Mouse (Mus musculus) E14TG2a.4 (cell line): ENCODE measurements around the gene Hoxc5.

Experiments used
- H3K27me3 ChIP-seq: 2 replicates; pipeline ENCODE4 v1.6.1; 2014; ENCODE audit warnings: low read length, control low read depth; ENCODE audit not compliant: insufficient read depth
- H3K36me3 ChIP-seq: 2 replicates; pipeline ENCODE4 v1.6.1; 2014; ENCODE audit warnings: low read length, control low read depth; ENCODE audit not compliant: insufficient read depth
- H3K4me1 ChIP-seq: replicated peaks from 2 replicates; pipeline ENCODE4 v1.6.1; 2014; ENCODE audit warnings: low read depth, low read length, control low read depth
- H3K4me3 ChIP-seq: replicated peaks from 2 replicates; pipeline ENCODE4 v1.5.1; 2014; ENCODE audit warnings: mild to moderate bottlenecking, low read length
- H3K9me3 ChIP-seq: 2 replicates; pipeline ENCODE4 v1.6.1; 2014; ENCODE audit warnings: low read length, control low read depth
- CTCF ChIP-seq: conservative IDR thresholded peaks from 2 replicates; pipeline ENCODE4 v1.5.1; 2014; ENCODE audit warnings: low read length
- NANOG ChIP-seq: IDR thresholded peaks from 2 replicates; pipeline ENCODE4 v1.6.1; 2014; ENCODE audit warnings: borderline replicate concordance, low read length, mixed read lengths
- POU5F1 ChIP-seq: IDR thresholded peaks from 2 replicates; pipeline ENCODE4 v1.6.1; 2014; ENCODE audit warnings: low read length, borderline replicate concordance

Gene Hoxc5

GRCm38 (mm10) chr15:103014166-103015008 lies 47.1 kb downstream of the Hoxc5 start:
- H3K36me3 ChIP-seq: no peaks in the 10 kb centered on the region
- no peaks in the 10 kb centered on the region for H3K9me3 ChIP-seq
- H3K27me3 ChIP-seq: peaks cover 99% of the 10 kb centered on the region
- peaks cover 49% of the 10 kb centered on the region for H3K4me1 ChIP-seq
- no peak for TF ChIP-seq NANOG
- TF ChIP-seq CTCF: no peak
- no peak for TF ChIP-seq POU5F1
- H3K4me3 ChIP-seq: peak overlapping the region; percentile 70

- Histone ChIP-seq H3K4me1 (peaks cover 42% of the 10 kb centered on the region), H3K36me3 (no peaks in the 10 kb centered on the region), H3K27me3 (peaks cover 99% of the 10 kb centered on the region), H3K9me3 (no peaks in the 10 kb centered on the region), H3K4me3 (peak overlapping the region; percentile 46)
- TF ChIP-seq CTCF (no peak), NANOG (no peak), POU5F1 (no peak)
Measured at GRCm38 (mm10) chr15:103015009-103015399, 47.8 kb downstream of the Hoxc5 start.

- peaks cover 99% of the 10 kb centered on the region for H3K27me3 ChIP-seq
- H3K9me3 ChIP-seq: no peaks in the 10 kb centered on the region
- peak overlapping the region; percentile 46 for H3K4me3 ChIP-seq
- H3K36me3 ChIP-seq: no peaks in the 10 kb centered on the region
- H3K4me1 ChIP-seq: peaks cover 37% of the 10 kb centered on the region
- peak; percentile 84; the same call in 1 of the 2 replicates for TF ChIP-seq POU5F1
- TF ChIP-seq CTCF: no peak
Measured at GRCm38 (mm10) chr15:103015406-103016166, 48.3 kb downstream of the Hoxc5 start.

GRCm38 (mm10) chr15:103018636-103019035 lies 51.4 kb downstream of the Hoxc5 start, which contains the start of gene Hoxc4:
Gene Hoxc4 (plus strand): TSS chr15:103018934.
- Histone ChIP-seq H3K27me3 (peaks cover 98% of the 10 kb centered on the region), H3K9me3 (peaks cover 9% of the 10 kb centered on the region), H3K4me1 (peaks cover 24% of the 10 kb centered on the region), H3K36me3 (no peaks in the 10 kb centered on the region), H3K4me3 (no peak within 1 kb of the TSS)
- TF ChIP-seq CTCF (no peak), NANOG (no peak), POU5F1 (no peak)

GRCm38 (mm10) chr15:103020899-103021418 lies 53.7 kb downstream of the Hoxc5 start:
- Histone ChIP-seq H3K27me3 (peaks cover 97% of the 10 kb centered on the region), H3K4me1 (peaks cover 4% of the 10 kb centered on the region), H3K4me3 (no peak overlapping the region), H3K36me3 (no peaks in the 10 kb centered on the region), H3K9me3 (peaks cover 9% of the 10 kb centered on the region)
- TF ChIP-seq CTCF: no peak
- TF ChIP-seq NANOG: no peak
- no peak for TF ChIP-seq POU5F1

- Histone ChIP-seq H3K4me1 (peaks cover 7% of the 10 kb centered on the region), H3K9me3 (peaks cover 9% of the 10 kb centered on the region), H3K4me3 (no peak overlapping the region), H3K27me3 (peaks cover 97% of the 10 kb centered on the region), H3K36me3 (no peaks in the 10 kb centered on the region)
- TF ChIP-seq POU5F1: no peak
- no peak for TF ChIP-seq NANOG
- TF ChIP-seq CTCF: no peak
Measured at GRCm38 (mm10) chr15:103021544-103021943, 54.3 kb downstream of the Hoxc5 start.

GRCm38 (mm10) chr15:103024131-103024530 lies 56.9 kb downstream of the Hoxc5 start:
- peaks cover 97% of the 10 kb centered on the region for H3K27me3 ChIP-seq
- H3K36me3 ChIP-seq: no peaks in the 10 kb centered on the region
- H3K4me1 ChIP-seq: peaks cover 23% of the 10 kb centered on the region
- H3K9me3 ChIP-seq: peaks cover 9% of the 10 kb centered on the region
- TF ChIP-seq POU5F1 (no peak), CTCF (no peak), NANOG (no peak)
- no peak overlapping the region for H3K4me3 ChIP-seq
